Mouse (Mus musculus) heart, embryonic 13.5 days (tissue): ENCODE measurements around the gene Aida. TPM values are rescaled to one million over a fixed set of nuclear protein-coding genes. Genes with fewer than 3 reads are reported as not detected.
"Not testable (repeated sequence)": the region's sequence is repeated elsewhere in the genome, so short reads cannot be mapped to it uniquely, and the experiment has no call there.

Experiments used
- ATAC-seq: fragments of 200-750 bp; cut with Nextera tagmentation; 2 replicates; pipeline ENCODE4 v1.8.0; 2017; ENCODE audit warnings: moderate TSS enrichment; ENCODE audit not compliant: insufficient number of reproducible peaks, low FRiP score, low TSS enrichment; ENCODE audit errors: extremely low read depth
- H3K27ac ChIP-seq: fragments of 300-500 bp; sonication (generic); replicated peaks from 2 replicates; pipeline ENCODE4 v1.5.1; 2015; ENCODE audit warnings: moderate library complexity, mild to moderate bottlenecking, inconsistent platforms
- H3K27me3 ChIP-seq: fragments of 300-500 bp; sonication (generic); replicated peaks from 2 replicates; pipeline ENCODE4 v1.6.1; 2015; ENCODE audit warnings: mild to moderate bottlenecking, inconsistent platforms
- H3K36me3 ChIP-seq: fragments of 300-500 bp; sonication (generic); 2 replicates; pipeline ENCODE4 v1.6.1; 2015; ENCODE audit warnings: mild to moderate bottlenecking, inconsistent platforms
- H3K4me1 ChIP-seq: fragments of 300-500 bp; sonication (generic); 2 replicates; pipeline ENCODE4 v1.6.1; 2015; ENCODE audit warnings: inconsistent platforms
- H3K4me2 ChIP-seq: fragments of 300-500 bp; sonication (generic); 2 replicates; pipeline ENCODE4 v1.6.1; 2015; ENCODE audit warnings: inconsistent platforms, mild to moderate bottlenecking, moderate library complexity
- H3K4me3 ChIP-seq: fragments of 300-500 bp; sonication (generic); 2 replicates; pipeline ENCODE4 v1.5.1; 2015; ENCODE audit warnings: moderate library complexity, mild to moderate bottlenecking, inconsistent platforms
- H3K9ac ChIP-seq: fragments of 300-500 bp; sonication (generic); 2 replicates; pipeline ENCODE4 v1.6.1; 2015; ENCODE audit warnings: inconsistent platforms, mild to moderate bottlenecking, moderate library complexity
- H3K9me3 ChIP-seq: fragments of 300-500 bp; sonication (generic); 2 replicates; pipeline ENCODE4 v1.6.1; 2016; ENCODE audit warnings: inconsistent platforms
- WGBS: fragments of 180-500 bp; shearing (Covaris S2); methylation state at CpG from one replicate; pipeline ENCODE4 v1.1.7; 2015; ENCODE audit warnings: mixed read lengths; 5-methylcytosine and 5-hydroxymethylcytosine counted together
- polyA plus RNA-seq: library from polyadenylated mRNA; unstranded; fragments of >200 nt; fragmentation: Nextera tagmentation; extraction: Ambion mirVana; gene quantifications from 2 replicates; pipeline ENCODE4 v1.2.1, GENCODE M21; 2015

The Aida gene
- polyA plus RNA-seq, 1 experiment from 2014 or later, result 29.3 TPM

DNA sequence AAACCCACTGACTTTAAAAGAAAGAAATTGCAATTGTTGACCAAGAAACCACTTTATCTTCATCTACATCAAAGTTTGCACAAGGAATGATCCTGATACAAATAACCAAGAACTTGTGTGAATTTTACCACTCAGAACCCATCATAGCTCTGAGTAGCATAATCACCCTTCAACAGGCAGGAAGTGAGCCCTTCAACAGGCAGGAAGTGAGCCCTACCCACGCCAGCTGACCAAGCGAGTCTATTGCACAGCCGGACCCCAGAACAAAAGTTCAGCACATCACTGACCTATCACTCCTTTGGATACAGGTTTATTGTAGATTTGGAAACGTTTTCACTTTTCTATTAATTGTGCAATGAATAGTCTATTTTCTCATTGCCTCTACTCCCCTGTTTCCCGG, 26.1 kb downstream of the Aida start:
- H3K4me3 ChIP-seq, H3K4me1 ChIP-seq, H3K27ac ChIP-seq, H3K9me3 ChIP-seq, H3K9ac ChIP-seq, ATAC-seq, H3K4me2 ChIP-seq, H3K27me3 ChIP-seq: not testable (repeated sequence)
- peaks cover 80% of the 10 kb centered on the region for H3K36me3 ChIP-seq
- WGBS, result 82% methylated on average over 5 of the region's 5 CpGs

DNA sequence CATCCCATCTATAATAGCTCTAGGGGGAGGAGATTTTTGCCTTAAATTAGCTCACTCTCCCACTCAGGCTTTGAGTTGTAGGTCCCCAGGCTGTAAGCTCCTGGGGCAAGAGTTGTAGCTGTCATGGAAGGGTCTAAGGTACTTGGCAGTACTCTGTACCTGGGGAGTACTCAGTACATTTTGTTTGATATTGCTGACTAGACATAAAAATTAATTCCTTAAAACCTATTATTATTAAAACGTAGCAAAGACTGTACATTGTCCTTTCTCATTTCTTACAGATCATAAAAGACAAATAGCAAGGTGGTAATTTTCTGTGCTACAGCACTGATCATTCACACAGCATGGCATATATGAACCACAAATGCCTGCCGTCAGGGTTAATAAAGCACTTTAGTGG, 27.5 kb downstream of the Aida start:
- H3K9ac ChIP-seq, result no peak overlapping the region
- ATAC-seq, result no peak
- WGBS, result 91% methylated on average over 2 of the region's 2 CpGs
- H3K9me3 ChIP-seq, result no peaks in the 10 kb centered on the region
- no peak overlapping the region for H3K4me3 ChIP-seq
- H3K36me3 ChIP-seq, result peaks cover 83% of the 10 kb centered on the region
- no peak overlapping the region for H3K27ac ChIP-seq
- no peak overlapping the region for H3K4me2 ChIP-seq
- no peaks in the 10 kb centered on the region for H3K27me3 ChIP-seq
- peaks cover 5% of the 10 kb centered on the region; the same call in 1 of the 2 replicates for H3K4me1 ChIP-seq

GRCm38 (mm10) chr1:183324433-183324832, 28.0 kb downstream of the Aida start:
- H3K27ac ChIP-seq, result no peak overlapping the region
- no peaks in the 10 kb centered on the region for H3K9me3 ChIP-seq
- ATAC-seq, result no peak
- H3K9ac ChIP-seq, result no peak overlapping the region
- H3K4me3 ChIP-seq, result no peak overlapping the region
- no peaks in the 10 kb centered on the region for H3K27me3 ChIP-seq
- peaks cover 5% of the 10 kb centered on the region; the same call in 1 of the 2 replicates for H3K4me1 ChIP-seq
- WGBS, result 92% methylated on average over 6 of the region's 6 CpGs
- H3K36me3 ChIP-seq, result peaks cover 83% of the 10 kb centered on the region
- no peak overlapping the region for H3K4me2 ChIP-seq

DNA sequence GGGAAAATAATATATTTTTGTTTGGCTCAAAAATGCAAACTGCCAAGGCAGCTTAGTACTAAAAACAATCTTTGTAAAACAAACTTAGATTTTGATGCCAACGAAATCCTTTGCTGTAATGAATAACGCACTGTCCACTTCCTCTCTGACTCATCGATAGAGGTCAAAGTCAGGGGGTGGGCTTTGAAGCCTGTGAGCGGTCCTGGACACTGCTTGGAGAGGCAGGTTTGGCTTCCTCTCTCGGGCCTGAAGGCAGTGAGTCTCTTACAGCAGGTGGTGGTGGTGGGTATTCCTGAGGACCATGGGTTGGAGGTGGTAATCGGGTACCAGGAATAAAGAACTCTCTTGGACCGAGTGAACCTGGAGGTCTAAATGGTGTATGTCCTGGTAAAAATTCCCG, 30.8 kb downstream of the Aida start:
- no peak overlapping the region for H3K9ac ChIP-seq
- WGBS, result 83% methylated on average over 8 of the region's 8 CpGs
- no peaks in the 10 kb centered on the region for H3K27me3 ChIP-seq
- ATAC-seq, result no peak
- no peak overlapping the region for H3K27ac ChIP-seq
- H3K9me3 ChIP-seq, result no peaks in the 10 kb centered on the region
- no peak overlapping the region for H3K4me2 ChIP-seq
- peaks cover 94% of the 10 kb centered on the region for H3K36me3 ChIP-seq
- H3K4me1 ChIP-seq, result no peaks in the 10 kb centered on the region
- H3K4me3 ChIP-seq, result no peak overlapping the region

GRCm38 (mm10) chr1:183342902-183343301, 46.5 kb downstream of the Aida start:
- not testable (repeated sequence) for H3K9me3 ChIP-seq, H3K4me2 ChIP-seq, H3K27me3 ChIP-seq, ATAC-seq, H3K4me3 ChIP-seq, H3K9ac ChIP-seq, H3K27ac ChIP-seq
- peaks cover 49% of the 10 kb centered on the region for H3K36me3 ChIP-seq
- peaks cover 14% of the 10 kb centered on the region for H3K4me1 ChIP-seq
- WGBS, result 88% methylated on average over 1 of the region's 1 CpGs

DNA sequence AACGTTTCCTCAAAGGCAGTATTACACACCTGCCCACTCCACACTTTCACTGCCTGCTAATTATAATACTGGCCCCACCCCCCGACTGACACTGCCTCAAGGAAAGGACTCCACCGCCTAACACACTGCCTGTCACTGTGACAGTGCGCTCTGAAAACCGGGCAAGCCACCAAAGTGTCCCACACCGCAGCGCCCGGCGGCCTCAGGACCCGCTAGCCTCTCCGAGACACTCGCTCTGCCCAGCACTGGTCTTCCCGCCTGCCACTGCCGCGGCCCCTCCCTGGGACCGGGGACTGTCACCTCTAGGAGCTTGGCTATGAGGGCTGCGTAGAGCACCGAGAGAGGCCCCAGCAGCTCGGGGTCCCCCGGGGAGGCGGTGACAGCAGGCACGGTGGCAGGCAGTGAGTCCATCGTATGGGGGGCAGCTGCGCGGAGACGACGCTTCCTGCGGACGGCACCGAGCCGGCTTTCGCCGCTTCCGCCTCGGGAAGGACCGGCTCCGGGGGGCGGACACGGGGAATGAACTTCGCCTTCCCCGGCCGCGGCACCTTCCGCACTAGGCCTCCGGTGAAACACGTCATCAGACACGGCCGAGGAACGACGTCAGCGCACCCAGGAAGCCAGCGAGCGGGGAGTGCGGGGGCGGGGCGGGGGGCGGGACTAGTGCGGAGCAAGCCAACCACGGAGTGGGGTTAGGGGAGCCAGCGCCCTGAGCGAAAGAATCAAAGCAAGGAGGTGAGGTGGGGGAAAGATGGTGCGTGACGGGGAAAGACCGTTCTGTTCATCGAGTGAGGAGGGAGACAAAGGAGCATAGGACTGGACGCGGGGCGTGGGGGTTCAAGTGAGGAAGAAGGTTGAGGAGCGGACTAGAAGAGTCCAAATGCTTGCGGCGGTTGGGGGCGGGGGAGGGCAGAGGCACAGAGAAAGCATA, 48.8 kb downstream of the Aida start:
- H3K36me3 ChIP-seq, result peaks cover 51% of the 10 kb centered on the region
- peak overlapping the region; percentile 96 for H3K4me2 ChIP-seq
- H3K4me1 ChIP-seq, result peaks cover 14% of the 10 kb centered on the region
- H3K9me3 ChIP-seq, result no peaks in the 10 kb centered on the region
- H3K4me3 ChIP-seq, result peak overlapping the region; percentile 79
- peak; percentile 99 for ATAC-seq
- H3K27ac ChIP-seq, result peak overlapping the region; percentile 81
- no peaks in the 10 kb centered on the region for H3K27me3 ChIP-seq
- WGBS, result under 1% methylated on average over 72 of the region's 72 CpGs
- peak overlapping the region; percentile 93 for H3K9ac ChIP-seq

GRCm38 (mm10) chr1:183345817-183346195, 49.4 kb downstream of the Aida start:
- 5% methylated on average over 10 of the region's 10 CpGs for whole genome bisulfite sequencing
- Histone ChIP-seq H3K4me1 (peaks cover 14% of the 10 kb centered on the region), H3K4me2 (peak overlapping the region; percentile 96), H3K36me3 (peaks cover 51% of the 10 kb centered on the region), H3K9ac (peak overlapping the region; percentile 93), H3K27ac (peak overlapping the region; percentile 81), H3K9me3 (no peaks in the 10 kb centered on the region), H3K4me3 (peak overlapping the region; percentile 79), H3K27me3 (no peaks in the 10 kb centered on the region)
- no peak for ATAC-seq

- 20% methylated on average over 6 of the region's 6 CpGs for WGBS
- H3K27me3 ChIP-seq, result no peaks in the 10 kb centered on the region
- H3K4me3 ChIP-seq, result no peak overlapping the region
- H3K4me2 ChIP-seq, result no peak overlapping the region
- ATAC-seq, result no peak
- no peak overlapping the region for H3K9ac ChIP-seq
- no peaks in the 10 kb centered on the region for H3K9me3 ChIP-seq
- H3K27ac ChIP-seq, result no peak overlapping the region
- H3K36me3 ChIP-seq, result peaks cover 69% of the 10 kb centered on the region
- peaks cover 11% of the 10 kb centered on the region for H3K4me1 ChIP-seq
Observed at GRCm38 (mm10) chr1:183349840-183350239, 53.5 kb downstream of the Aida start.

- Histone ChIP-seq H3K4me1 (no peaks in the 10 kb centered on the region), H3K27me3 (no peaks in the 10 kb centered on the region), H3K4me3 (no peak overlapping the region), H3K9ac (no peak overlapping the region), H3K27ac (no peak overlapping the region), H3K9me3 (no peaks in the 10 kb centered on the region), H3K4me2 (no peak overlapping the region), H3K36me3 (peaks cover 89% of the 10 kb centered on the region)
- 89% methylated on average over 3 of the region's 3 CpGs for WGBS
- no peak for ATAC-seq
Observed at GRCm38 (mm10) chr1:183358901-183359300, 62.5 kb downstream of the Aida start.

DNA sequence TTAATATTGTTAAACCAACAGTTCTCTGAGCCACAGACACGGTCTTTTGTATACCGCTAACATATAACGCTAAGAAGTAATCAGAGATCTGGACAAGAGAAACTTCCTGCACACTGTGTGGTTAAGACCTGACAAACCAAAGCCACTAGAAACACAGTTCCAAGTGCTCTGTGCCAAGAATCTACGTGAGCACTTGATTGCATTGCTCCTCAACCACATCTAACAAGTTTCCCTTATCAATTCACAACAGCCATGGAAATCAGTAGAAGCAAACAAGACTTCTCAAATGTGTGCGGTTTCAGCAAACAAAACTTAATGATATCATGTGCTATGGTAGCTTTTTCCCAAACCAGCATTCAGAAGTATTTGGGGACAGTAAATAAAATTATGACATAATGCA, 65.9 kb downstream of the Aida start:
- H3K9me3 ChIP-seq, result no peaks in the 10 kb centered on the region
- H3K4me2 ChIP-seq, result no peak overlapping the region
- WGBS, result 83% methylated on average over 5 of the region's 5 CpGs
- ATAC-seq, result no peak
- H3K4me3 ChIP-seq, result no peak overlapping the region
- H3K27ac ChIP-seq, result no peak overlapping the region
- no peaks in the 10 kb centered on the region for H3K27me3 ChIP-seq
- peaks cover 78% of the 10 kb centered on the region for H3K36me3 ChIP-seq
- H3K4me1 ChIP-seq, result peaks cover 2% of the 10 kb centered on the region; the same call in 1 of the 2 replicates
- H3K9ac ChIP-seq, result no peak overlapping the region

DNA sequence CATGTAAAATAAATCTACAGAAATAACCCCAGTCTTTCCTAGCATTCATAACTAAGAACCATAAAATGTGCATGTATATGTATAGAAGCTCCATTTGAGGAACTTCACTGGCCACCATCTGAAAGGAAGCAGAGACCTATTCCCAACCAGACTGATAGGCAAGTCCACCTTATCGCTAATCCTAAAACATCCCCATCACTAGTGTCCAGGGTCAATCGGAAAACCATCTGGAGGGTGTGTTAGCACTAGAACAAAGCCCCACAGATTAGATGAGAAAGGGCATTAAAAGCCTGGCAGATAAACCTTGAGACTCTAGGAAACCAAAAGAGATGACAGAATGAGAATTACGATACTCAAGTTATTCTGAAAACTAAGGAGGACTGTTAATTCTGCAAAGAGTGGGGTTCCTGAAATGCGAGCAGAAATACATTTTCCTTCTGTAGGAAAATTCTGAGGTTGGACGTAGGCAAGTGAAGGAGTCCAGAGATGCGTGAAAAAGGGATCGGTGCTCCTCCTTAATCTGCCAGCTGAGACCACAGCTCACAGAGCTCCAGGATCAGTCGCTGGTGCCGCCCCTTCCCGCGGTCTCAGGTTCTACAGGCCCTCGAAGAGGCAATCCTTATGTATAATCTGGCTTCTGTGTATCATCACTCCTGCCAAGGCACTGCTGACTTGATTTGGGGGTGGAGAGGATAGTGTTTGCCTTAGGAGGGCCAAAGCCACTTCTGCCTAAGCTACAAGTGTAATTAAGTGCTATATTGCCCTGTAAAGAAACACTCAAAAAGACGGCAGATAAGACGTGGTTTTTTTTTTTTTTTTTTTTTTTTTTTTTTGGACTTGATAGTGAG, 66.6 kb downstream of the Aida start:
- H3K9me3 ChIP-seq, result no peaks in the 10 kb centered on the region
- no peaks in the 10 kb centered on the region for H3K27me3 ChIP-seq
- no peak overlapping the region for H3K4me3 ChIP-seq
- H3K27ac ChIP-seq, result no peak overlapping the region
- no peak overlapping the region for H3K9ac ChIP-seq
- H3K4me1 ChIP-seq, result peaks cover 8% of the 10 kb centered on the region
- no peak overlapping the region for H3K4me2 ChIP-seq
- peaks cover 72% of the 10 kb centered on the region for H3K36me3 ChIP-seq
- WGBS, result 74% methylated on average over 14 of the region's 14 CpGs
- ATAC-seq, result no peak
